Comparison of ENCODE assay signal across 9 mouse cellular contexts in the genomic region with DNA sequence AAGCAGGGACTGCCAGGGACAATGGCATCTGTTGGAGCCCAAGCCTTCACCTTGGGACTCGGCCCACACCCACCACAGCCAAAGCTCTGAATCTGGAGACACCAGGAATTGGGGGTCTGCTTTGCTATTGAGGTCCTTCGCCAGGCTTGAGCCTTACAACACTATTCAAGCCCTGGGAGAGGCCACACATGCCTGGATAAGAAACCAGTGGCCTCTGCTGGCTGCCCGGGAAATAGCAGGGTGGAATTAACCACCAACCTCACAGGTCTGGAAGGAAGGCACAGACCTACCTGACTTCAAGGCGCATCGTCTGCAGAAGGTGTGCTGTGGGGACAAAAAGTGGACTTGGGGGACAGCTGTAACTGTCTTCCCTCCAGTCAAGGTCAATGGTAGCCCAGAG. TPM values are rescaled to one million over a fixed set of nuclear protein-coding genes. Genes with fewer than 3 reads are reported as not detected.
A peak's percentile ranks its signal among the peaks of the same experiment; 100 is the strongest.
DNase-seq lines count a peak whose midpoint lies in the region; ATAC-seq and TF ChIP-seq lines count a peak whose summit lies in the region.
"Had no signal": no experiment of that assay in that cellular context is flagged by ENCODE, and none has a peak within 500 bp of the region (broad histone marks: within the 10 kb centered on the region; RNA-seq: fewer than 3 reads in every experiment).

No protein-coding gene starts in this region.

- H3K4me3 ChIP-seq in heart, embryonic 15.5 days = peak overlapping the region; percentile 15; the same call in 1 of the 2 replicates
- no peak overlapping the region for H3K4me3 ChIP-seq in kidney, postnatal 0 days (replicated peaks; ENCODE audit: low read depth, low read length)
- H3K4me3 ChIP-seq: megakaryocyte, embryonic 14.5 days had no signal

- no peak overlapping the region for H3K9ac ChIP-seq in heart, embryonic 15.5 days
- H3K9ac ChIP-seq in kidney, postnatal 0 days (ENCODE audit: low read depth, low read length) = peak overlapping the region; percentile 19; the same call in 1 of the 2 replicates

- DNase-seq in urinary bladder, postnatal 14 days (ENCODE audit: low spot score) = peak; percentile 52
- no peak for DNase-seq in urinary bladder, postnatal 10 days (ENCODE audit: low spot score)
- peak; percentile 73 for DNase-seq in kidney, postnatal 0 days (ENCODE audit: low spot score)
- peak; percentile 52 to 56 for DNase-seq in lung, adult 18-20 months
- peak; percentile 70 for DNase-seq in retina, postnatal 1 day
- DNase-seq in yolk sac, embryonic 10.5 days (ENCODE audit: low spot score) = no peak

- peak overlapping the region; percentile 28; the same call in 1 of the 2 replicates for H3K4me2 ChIP-seq in heart, embryonic 15.5 days
- H3K4me2 ChIP-seq in kidney, postnatal 0 days (ENCODE audit: low read length) = peak overlapping the region; percentile 26; the same call in 1 of the 2 replicates

- 49% methylated on average over 5 of the region's 5 CpGs for WGBS in heart, embryonic 15.5 days
- 52% methylated on average over 5 of the region's 5 CpGs for WGBS in kidney, postnatal 0 days

- TF ChIP-seq CTCF in kidney, postnatal 0 days (IDR thresholded peaks at IDR 0.05; ENCODE audit: low read depth) = peak; percentile 78

- H3K9me3 ChIP-seq in heart, embryonic 15.5 days (replicated peaks) = no peaks in the 10 kb centered on the region
- no peaks in the 10 kb centered on the region for H3K9me3 ChIP-seq in kidney, postnatal 0 days (replicated peaks; ENCODE audit: low read length)
- H3K9me3 ChIP-seq: megakaryocyte, embryonic 14.5 days had no signal

- peak; percentile 74 for ATAC-seq in common myeloid progenitor, adult 5-6 weeks (replicated peaks; ENCODE audit: low read depth, poor library complexity, severe bottlenecking)
- ATAC-seq in heart, embryonic 15.5 days (replicated peaks; ENCODE audit: insufficient number of reproducible peaks, insufficient read depth, low FRiP score, low read depth) = peak; percentile 62; the same call in 1 of the 2 replicates
- ATAC-seq in kidney, postnatal 0 days (replicated peaks; ENCODE audit: low FRiP score, low read depth) = peak; percentile 44

- no peak overlapping the region for H3K27ac ChIP-seq in heart, embryonic 15.5 days
- H3K27ac ChIP-seq in kidney, postnatal 0 days = no peak overlapping the region

- no peaks in the 10 kb centered on the region for H3K27me3 ChIP-seq in heart, embryonic 15.5 days
- no peaks in the 10 kb centered on the region for H3K27me3 ChIP-seq in kidney, postnatal 0 days (ENCODE audit: insufficient read depth, low read length)
- H3K27me3 ChIP-seq: megakaryocyte, embryonic 14.5 days had no signal

- no peaks in the 10 kb centered on the region; the same call in 1 of the 2 replicates for H3K4me1 ChIP-seq in heart, embryonic 15.5 days (replicated peaks)
- no peaks in the 10 kb centered on the region for H3K4me1 ChIP-seq in kidney, postnatal 0 days (replicated peaks; ENCODE audit: insufficient read depth, low read length)

- peaks cover 67% of the 10 kb centered on the region for H3K36me3 ChIP-seq in heart, embryonic 15.5 days
- H3K36me3 ChIP-seq in kidney, postnatal 0 days (ENCODE audit: insufficient read depth, low read length) = peaks cover 62% of the 10 kb centered on the region

RNA-seq across cellular contexts. Expression of gene Traf7, which starts 14.1 kb away (rescaled TPM):
- total RNA-seq in common myeloid progenitor, adult 5-6 weeks (2017) = 59.3 and 60.5 TPM in 2 replicates
- polyA plus RNA-seq in heart, embryonic 15.5 days (2015; fragmentation: Nextera tagmentation; extraction: Ambion mirVana) = 59.2 and 84.9 TPM in 2 replicates
- polyA plus RNA-seq in kidney, postnatal 0 days (2015; fragmentation: Nextera tagmentation; extraction: Ambion mirVana) = 59.4 and 67.3 TPM in 2 replicates

RNA-seq across cellular contexts. Expression of gene Rab26, which starts 20.4 kb away (rescaled TPM):
- 0.05 TPM in 1 of 2 replicates, not detected in the other for total RNA-seq in common myeloid progenitor, adult 5-6 weeks (2017)
- 0.97 and 1.2 TPM in 2 replicates for polyA plus RNA-seq in heart, embryonic 15.5 days (2015; fragmentation: Nextera tagmentation; extraction: Ambion mirVana)
- 3.5 and 3.7 TPM in 2 replicates for polyA plus RNA-seq in kidney, postnatal 0 days (2015; fragmentation: Nextera tagmentation; extraction: Ambion mirVana)

RNA-seq across cellular contexts. Expression of gene Caskin1, which starts 25.2 kb away (rescaled TPM):
- not detected in 2 replicates for total RNA-seq in common myeloid progenitor, adult 5-6 weeks (2017)
- polyA plus RNA-seq in heart, embryonic 15.5 days (2015; fragmentation: Nextera tagmentation; extraction: Ambion mirVana) = 0.39 and 0.94 TPM in 2 replicates
- 0.82 and 1.1 TPM in 2 replicates for polyA plus RNA-seq in kidney, postnatal 0 days (2015; fragmentation: Nextera tagmentation; extraction: Ambion mirVana)

RNA-seq across cellular contexts. Expression of gene Mlst8, which starts 34.7 kb away (rescaled TPM):
- total RNA-seq in common myeloid progenitor, adult 5-6 weeks (2017) = 9.6 and 25.7 TPM in 2 replicates
- polyA plus RNA-seq in heart, embryonic 15.5 days (2015; fragmentation: Nextera tagmentation; extraction: Ambion mirVana) = 15.2 and 18.8 TPM in 2 replicates
- polyA plus RNA-seq in kidney, postnatal 0 days (2015; fragmentation: Nextera tagmentation; extraction: Ambion mirVana) = 24.1 and 24.2 TPM in 2 replicates

RNA-seq across cellular contexts. Expression of gene Pkd1, which starts 36.0 kb away (rescaled TPM):
- total RNA-seq in common myeloid progenitor, adult 5-6 weeks (2017) = 8.3 and 37.4 TPM in 2 replicates
- 12.4 and 21.1 TPM in 2 replicates for polyA plus RNA-seq in heart, embryonic 15.5 days (2015; fragmentation: Nextera tagmentation; extraction: Ambion mirVana)
- polyA plus RNA-seq in kidney, postnatal 0 days (2015; fragmentation: Nextera tagmentation; extraction: Ambion mirVana) = 10.6 and 17.7 TPM in 2 replicates

Comparison
In these comparisons a context has a peak if more than half of its experiments do, and no peak if none do; other contexts are left out.
1. DNase-seq: peak in urinary bladder, postnatal 14 days (single experiment), kidney, postnatal 0 days (single experiment), lung, adult 18-20 months (2 of 2) and retina, postnatal 1 day (single experiment); none in urinary bladder, postnatal 10 days (single experiment) and yolk sac, embryonic 10.5 days (single experiment).
2. Peak in every context shown above with its lines, with median percentiles within 50 percentile points of each other: ATAC-seq.